Mouse (Mus musculus) erythroblast, embryonic 14.5 days (primary cell): ENCODE measurements around the gene Asb1.
A peak's percentile ranks its signal among the peaks of the same experiment; 100 is the strongest.

Experiments used
- GATA1 ChIP-seq: IDR thresholded peaks from 2 replicates; pipeline ENCODE4 v1.6.1; 2012; ENCODE audit warnings: low read length, inconsistent platforms, mixed read lengths
- TAL1 ChIP-seq: IDR thresholded peaks from 3 replicates; pipeline ENCODE4 v1.6.1; 2012; ENCODE audit warnings: low read length, inconsistent platforms, mixed read lengths

DNA sequence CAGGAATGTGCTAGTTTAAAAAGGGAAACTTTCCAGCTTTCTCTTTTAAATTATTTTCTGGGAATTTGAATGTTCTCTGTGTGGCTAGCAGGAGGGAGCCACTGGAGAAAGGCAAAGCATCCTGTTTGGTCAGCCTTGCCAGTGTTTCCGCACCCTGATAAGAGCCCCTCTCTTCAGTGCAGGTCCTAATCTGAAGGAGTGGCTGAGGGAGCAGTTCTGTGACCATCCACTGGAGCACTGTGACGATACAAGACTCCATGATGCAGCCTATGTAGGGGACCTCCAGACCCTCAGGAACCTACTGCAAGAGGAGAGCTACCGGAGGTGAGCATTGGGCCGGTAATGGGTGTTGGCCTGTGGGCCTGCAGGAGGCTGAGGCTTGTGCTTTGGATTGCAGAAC, 3.6 kb downstream of the Asb1 start:
- TF ChIP-seq GATA1 (peak; percentile 65), TAL1 (no peak)
